Mouse (Mus musculus): ENCODE measurements around the gene Rptor. TPM values are rescaled to one million over a fixed set of nuclear protein-coding genes. Genes with fewer than 3 reads are reported as not detected.

Gene Rptor
- polyA plus RNA-seq, 1 experiment from 2014 or later: 9.0 TPM

DNA sequence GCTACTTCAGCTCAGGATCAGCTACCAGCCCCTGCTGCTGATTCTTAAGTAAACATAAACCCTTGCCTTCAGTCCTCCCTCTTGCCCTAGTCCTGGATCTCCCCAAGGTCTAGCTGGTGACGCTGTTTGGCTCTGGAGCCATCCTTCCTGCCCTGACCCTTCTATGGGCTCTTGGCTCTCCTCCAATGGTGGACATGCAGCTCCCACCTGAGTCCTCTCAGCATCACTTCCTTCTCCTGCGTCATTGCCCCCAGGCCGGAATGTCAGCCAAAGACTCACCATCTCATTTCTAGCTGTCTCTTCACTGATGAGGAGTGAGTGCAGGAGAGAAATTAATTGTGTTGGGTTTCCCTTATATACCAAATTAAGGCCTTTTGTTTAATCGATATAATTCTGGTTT, 165.8 kb downstream of the Rptor start:
- Histone ChIP-seq H3K9me3 (no peaks in the 10 kb centered on the region), H3K27ac (no peak overlapping the region), H3K27me3 (replicated peaks) (no peaks in the 10 kb centered on the region), H3K4me3 (replicated peaks) (no peak overlapping the region), H3K9ac (no peak overlapping the region), H3K4me1 (replicated peaks) (no peaks in the 10 kb centered on the region), H3K4me2 (replicated peaks) (no peak overlapping the region), H3K36me3 (peaks cover 4% of the 10 kb centered on the region; the same call in 1 of the 2 replicates)
- no peak for ATAC-seq
- 87% methylated on average over 4 of the region's 4 CpGs for WGBS

GRCm38 (mm10) chr11:119769666-119770065, 167.0 kb downstream of the Rptor start:
- Histone ChIP-seq H3K9ac (no peak overlapping the region), H3K9me3 (no peaks in the 10 kb centered on the region), H3K36me3 (peaks cover 4% of the 10 kb centered on the region; the same call in 1 of the 2 replicates), H3K4me3 (replicated peaks) (no peak overlapping the region), H3K4me1 (replicated peaks) (no peaks in the 10 kb centered on the region), H3K27me3 (replicated peaks) (no peaks in the 10 kb centered on the region), H3K27ac (no peak overlapping the region), H3K4me2 (replicated peaks) (no peak overlapping the region)
- 60% methylated on average over 4 of the region's 4 CpGs for WGBS
- no peak for ATAC-seq

DNA sequence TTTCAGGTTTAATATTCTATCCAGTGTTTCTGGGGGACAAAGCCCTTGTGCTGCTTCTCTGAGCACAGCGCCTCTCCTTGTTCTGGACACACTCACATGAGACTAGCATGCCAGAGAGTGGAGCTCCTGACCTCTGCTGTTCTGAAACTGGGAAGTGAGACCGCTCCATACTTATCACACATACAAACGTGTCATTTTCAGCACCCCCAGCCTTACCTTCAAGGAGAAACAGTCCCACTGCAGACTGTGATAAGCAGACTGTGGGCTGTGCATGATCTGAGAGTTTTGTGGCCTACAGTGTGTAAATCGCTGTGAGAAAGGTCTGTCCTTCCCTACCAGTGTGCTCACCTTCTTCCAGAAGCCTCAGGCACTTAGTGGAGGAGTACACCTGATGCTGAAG, 168.3 kb downstream of the Rptor start:
- H3K9ac ChIP-seq: no peak overlapping the region
- 89% methylated on average over 4 of the region's 4 CpGs for WGBS
- H3K9me3 ChIP-seq: 0 out of 2 replicates have a peak, but pooled peaks cover 4% of the 10 kb centered on the region
- H3K27me3 ChIP-seq (replicated peaks): no peaks in the 10 kb centered on the region
- H3K4me2 ChIP-seq (replicated peaks): no peak overlapping the region
- H3K4me3 ChIP-seq (replicated peaks): no peak overlapping the region
- no peak for ATAC-seq
- peaks cover 7% of the 10 kb centered on the region for H3K36me3 ChIP-seq
- no peak overlapping the region for H3K27ac ChIP-seq
- no peaks in the 10 kb centered on the region for H3K4me1 ChIP-seq (replicated peaks)

DNA sequence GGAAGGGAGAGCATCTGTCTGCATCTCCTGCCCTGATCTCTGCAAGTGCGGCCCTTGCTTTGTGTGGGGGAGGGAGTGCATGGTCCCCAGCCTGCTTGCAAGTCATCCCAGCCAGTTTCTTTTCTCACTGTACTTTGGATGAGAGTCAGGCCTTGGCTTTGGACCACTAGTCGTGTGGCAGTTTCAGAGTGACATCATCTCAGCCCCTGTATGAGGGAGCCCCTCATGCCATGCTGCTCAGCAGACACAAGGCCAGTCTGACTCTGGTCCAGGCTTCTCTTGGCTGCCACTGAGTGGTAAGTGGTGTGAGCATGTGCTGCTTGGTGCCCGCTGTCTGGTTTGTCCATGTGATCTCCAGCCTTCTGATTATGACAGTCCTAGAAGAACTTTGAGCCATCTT, 170.2 kb downstream of the Rptor start:
- Histone ChIP-seq H3K36me3 (peaks cover 7% of the 10 kb centered on the region), H3K4me1 (replicated peaks) (0 out of 2 replicates have a peak, but pooled peaks cover 3% of the 10 kb centered on the region), H3K4me2 (replicated peaks) (no peak overlapping the region), H3K27ac (no peak overlapping the region), H3K9me3 (0 out of 2 replicates have a peak, but pooled peaks cover 4% of the 10 kb centered on the region), H3K9ac (no peak overlapping the region), H3K27me3 (replicated peaks) (no peaks in the 10 kb centered on the region), H3K4me3 (replicated peaks) (no peak overlapping the region)
- 73% methylated on average over 3 of the region's 3 CpGs for WGBS
- ATAC-seq: no peak

DNA sequence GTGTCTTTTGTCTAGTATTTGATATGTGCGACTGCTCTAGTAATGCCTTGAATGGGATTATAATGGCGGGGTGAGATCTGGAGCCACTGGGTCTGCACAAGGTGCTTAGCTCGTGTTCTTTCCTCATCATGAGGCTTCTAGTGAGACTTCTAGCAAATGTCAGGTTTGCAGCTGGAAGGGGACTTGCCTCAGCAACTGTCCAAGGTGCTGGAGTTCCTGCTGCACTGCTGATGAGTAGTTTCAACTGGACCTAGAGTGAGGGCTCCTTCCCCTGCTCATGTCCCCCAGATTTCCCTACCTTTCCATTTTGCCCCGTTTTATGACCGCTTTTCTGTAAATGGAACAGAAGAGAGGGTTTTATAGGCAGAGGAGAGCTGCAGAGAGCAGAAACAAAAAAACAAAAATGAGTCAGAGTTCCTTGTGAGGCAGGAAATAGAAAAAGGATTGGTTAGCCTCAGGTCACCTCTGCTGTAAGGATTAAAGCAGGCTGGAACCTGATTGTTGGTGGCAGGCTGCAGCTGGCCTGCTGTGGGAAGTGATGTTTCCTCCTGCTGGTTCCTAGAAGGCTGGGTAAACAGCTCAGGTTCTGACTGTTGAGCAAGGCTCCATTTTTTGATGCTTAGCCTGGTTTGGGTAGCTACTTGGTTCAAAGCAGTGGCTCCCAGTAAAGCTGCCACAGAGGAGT, 172.5 kb downstream of the Rptor start:
- Histone ChIP-seq H3K36me3 (peaks cover 7% of the 10 kb centered on the region), H3K9ac (no peak overlapping the region), H3K4me2 (replicated peaks) (no peak overlapping the region), H3K4me1 (replicated peaks) (0 out of 2 replicates have a peak, but pooled peaks cover 3% of the 10 kb centered on the region), H3K4me3 (replicated peaks) (no peak overlapping the region), H3K27me3 (replicated peaks) (no peaks in the 10 kb centered on the region), H3K27ac (no peak overlapping the region), H3K9me3 (0 out of 2 replicates have a peak, but pooled peaks cover 4% of the 10 kb centered on the region)
- no peak for ATAC-seq
- WGBS: 79% methylated on average over 5 of the region's 5 CpGs

DNA sequence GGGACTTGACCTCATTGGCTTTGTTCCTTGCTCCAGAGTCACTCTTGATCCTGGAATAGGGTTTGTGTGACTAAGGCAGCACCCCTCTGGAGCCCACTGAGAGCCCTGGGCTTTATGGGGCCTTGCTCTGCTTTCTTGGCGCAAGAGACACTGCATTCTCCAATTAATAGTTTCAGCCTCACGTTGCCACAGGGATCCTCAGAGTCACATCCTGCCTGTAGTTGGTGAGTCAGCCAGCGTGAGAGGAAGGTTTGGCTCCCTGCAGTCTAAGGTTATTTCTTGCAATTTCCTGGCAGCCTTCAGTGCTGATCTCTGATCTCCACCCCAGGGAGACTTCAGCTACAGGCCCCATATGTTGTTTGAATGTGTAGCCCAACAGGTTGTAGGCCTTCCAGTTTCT, 174.5 kb downstream of the Rptor start:
- Histone ChIP-seq H3K9me3 (0 out of 2 replicates have a peak, but pooled peaks cover 4% of the 10 kb centered on the region), H3K4me1 (replicated peaks) (0 out of 2 replicates have a peak, but pooled peaks cover 3% of the 10 kb centered on the region), H3K27ac (no peak overlapping the region), H3K36me3 (peaks cover 8% of the 10 kb centered on the region), H3K4me2 (replicated peaks) (no peak overlapping the region), H3K4me3 (replicated peaks) (no peak overlapping the region), H3K9ac (no peak overlapping the region), H3K27me3 (replicated peaks) (no peaks in the 10 kb centered on the region)
- no peak for ATAC-seq
- WGBS: 64% methylated on average over 3 of the region's 3 CpGs

DNA sequence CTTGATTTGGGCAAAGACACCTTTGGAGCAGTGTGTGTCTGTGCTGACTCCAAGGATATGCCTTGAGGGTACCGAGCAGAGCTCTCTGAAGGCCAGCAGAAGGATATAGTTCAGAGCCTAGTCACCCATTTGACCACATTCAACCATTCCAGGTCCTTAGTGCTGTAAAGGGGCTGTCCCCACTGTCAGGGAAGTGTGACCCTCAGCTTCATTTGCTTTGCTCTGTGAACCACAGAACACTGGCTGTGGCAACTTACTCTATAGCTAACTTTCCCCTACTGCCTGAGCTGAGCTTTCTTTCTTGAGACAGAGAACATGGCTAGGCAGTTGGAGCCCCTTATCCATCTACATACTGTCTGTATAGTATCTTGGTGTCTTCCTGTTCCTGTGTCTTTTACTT, 175.2 kb downstream of the Rptor start:
- ATAC-seq: no peak
- Histone ChIP-seq H3K9ac (no peak overlapping the region), H3K4me2 (replicated peaks) (no peak overlapping the region), H3K9me3 (0 out of 2 replicates have a peak, but pooled peaks cover 4% of the 10 kb centered on the region), H3K27me3 (replicated peaks) (no peaks in the 10 kb centered on the region), H3K27ac (no peak overlapping the region), H3K36me3 (peaks cover 8% of the 10 kb centered on the region), H3K4me1 (replicated peaks) (0 out of 2 replicates have a peak, but pooled peaks cover 3% of the 10 kb centered on the region), H3K4me3 (replicated peaks) (no peak overlapping the region)
- WGBS: 89% methylated on average over 1 of the region's 1 CpGs

DNA sequence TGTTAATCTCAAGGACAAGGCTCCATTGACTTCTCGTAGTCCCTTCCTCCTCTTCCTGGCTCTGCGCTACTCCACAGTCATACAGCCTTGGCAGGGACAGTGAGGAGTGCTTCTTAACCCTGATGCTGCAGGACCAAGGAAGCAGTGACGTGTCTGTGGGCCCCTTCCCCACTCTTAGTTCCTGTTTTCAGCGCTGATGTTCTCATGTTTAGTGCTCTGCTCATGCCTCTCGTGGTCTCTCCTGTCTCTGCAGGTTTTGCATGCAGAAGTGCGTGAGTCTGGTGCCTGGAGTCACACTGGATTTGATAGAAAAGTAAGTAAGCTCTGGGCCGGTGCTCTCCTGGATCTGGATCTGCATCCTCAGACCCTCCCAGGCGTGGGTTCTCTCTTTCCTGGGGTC, 177.6 kb downstream of the Rptor start:
- H3K27ac ChIP-seq: no peak overlapping the region
- H3K9ac ChIP-seq: no peak overlapping the region
- H3K4me3 ChIP-seq (replicated peaks): no peak overlapping the region
- no peak for ATAC-seq
- no peak overlapping the region for H3K4me2 ChIP-seq (replicated peaks)
- H3K4me1 ChIP-seq (replicated peaks): 0 out of 2 replicates have a peak, but pooled peaks cover 3% of the 10 kb centered on the region
- H3K27me3 ChIP-seq (replicated peaks): no peaks in the 10 kb centered on the region
- 79% methylated on average over 8 of the region's 8 CpGs for WGBS
- H3K36me3 ChIP-seq: peaks cover 8% of the 10 kb centered on the region
- 0 out of 2 replicates have a peak, but pooled peaks cover 2% of the 10 kb centered on the region for H3K9me3 ChIP-seq

DNA sequence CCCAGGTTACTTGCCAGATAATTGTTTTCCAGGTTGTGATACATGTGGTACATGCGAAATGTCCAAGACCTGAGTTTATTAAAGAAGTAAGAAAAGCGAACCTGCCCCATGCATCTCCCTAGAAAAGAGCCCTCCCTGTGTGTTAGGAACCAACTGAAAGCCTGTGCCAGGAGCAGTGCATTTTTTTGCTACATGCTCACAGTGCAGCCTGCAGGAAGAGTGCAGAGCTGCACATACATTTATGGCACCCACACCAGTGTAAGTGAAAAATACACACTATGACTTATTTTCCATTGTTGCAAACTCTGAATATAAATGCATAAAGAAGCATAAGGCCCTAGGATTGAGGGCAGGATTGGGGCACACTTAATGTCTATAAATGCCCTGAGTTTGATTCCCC, 178.5 kb downstream of the Rptor start:
- H3K4me1 ChIP-seq (replicated peaks): 0 out of 2 replicates have a peak, but pooled peaks cover 3% of the 10 kb centered on the region
- WGBS: 88% methylated on average over 2 of the region's 2 CpGs

DNA sequence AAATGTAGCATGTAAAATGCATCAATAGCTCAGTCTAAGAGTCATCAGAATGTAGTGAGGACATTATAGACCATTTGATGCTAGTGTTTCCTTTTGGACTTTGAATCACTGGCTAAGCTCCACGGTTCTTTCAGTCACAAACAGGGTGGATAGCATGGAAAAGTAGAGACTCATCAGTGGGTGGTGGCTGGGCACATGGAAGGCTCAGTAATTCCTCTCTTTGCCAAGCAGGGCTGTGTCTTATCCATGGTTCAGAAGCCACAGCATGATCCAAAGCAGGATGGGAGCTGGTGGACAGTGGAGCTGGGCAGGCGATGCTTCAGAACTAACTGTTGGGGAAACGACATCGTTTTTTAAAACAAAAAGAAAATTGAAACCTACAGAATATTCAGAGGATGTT, 179.0 kb downstream of the Rptor start:
- Histone ChIP-seq H3K4me1 (replicated peaks) (0 out of 2 replicates have a peak, but pooled peaks cover 3% of the 10 kb centered on the region), H3K27ac (no peak overlapping the region), H3K9ac (no peak overlapping the region), H3K36me3 (peaks cover 5% of the 10 kb centered on the region), H3K27me3 (replicated peaks) (no peaks in the 10 kb centered on the region), H3K4me2 (replicated peaks) (no peak overlapping the region), H3K4me3 (replicated peaks) (no peak overlapping the region), H3K9me3 (no peaks in the 10 kb centered on the region)
- WGBS: 91% methylated on average over 4 of the region's 4 CpGs
- ATAC-seq: no peak

More for the DNA sequence above, 178.5 kb downstream of the Rptor start:
- H3K36me3 ChIP-seq: peaks cover 5% of the 10 kb centered on the region
- H3K4me2 ChIP-seq (replicated peaks): no peak overlapping the region
- H3K9me3 ChIP-seq: no peaks in the 10 kb centered on the region
- no peaks in the 10 kb centered on the region for H3K27me3 ChIP-seq (replicated peaks)
- ATAC-seq: no peak
- H3K9ac ChIP-seq: no peak overlapping the region
- no peak overlapping the region for H3K4me3 ChIP-seq (replicated peaks)
- H3K27ac ChIP-seq: no peak overlapping the region

DNA sequence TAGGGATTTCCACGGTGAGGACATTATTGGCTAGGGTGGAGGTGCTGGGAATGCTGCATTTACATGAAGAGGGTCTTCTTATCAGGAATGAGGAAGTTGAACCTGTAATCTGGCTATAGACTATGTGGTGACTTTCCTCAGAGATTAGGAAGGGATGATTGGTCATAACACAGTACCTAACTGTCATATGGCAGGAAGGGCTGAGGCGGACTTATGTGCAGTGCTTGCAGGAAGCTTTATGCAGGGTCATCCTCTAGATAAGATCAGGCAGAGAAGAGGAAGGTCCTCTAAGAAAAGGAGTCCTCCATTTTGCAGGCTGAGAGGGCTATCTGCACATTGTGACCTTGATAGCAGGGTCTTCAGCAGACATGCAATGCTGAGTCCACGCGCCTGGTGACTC, 180.9 kb downstream of the Rptor start:
- Histone ChIP-seq H3K9me3 (no peaks in the 10 kb centered on the region), H3K36me3 (peaks cover 7% of the 10 kb centered on the region), H3K27me3 (replicated peaks) (no peaks in the 10 kb centered on the region), H3K4me2 (replicated peaks) (no peak overlapping the region), H3K9ac (no peak overlapping the region), H3K4me3 (replicated peaks) (no peak overlapping the region), H3K27ac (no peak overlapping the region), H3K4me1 (replicated peaks) (no peaks in the 10 kb centered on the region)
- WGBS: 88% methylated on average over 4 of the region's 4 CpGs
- no peak for ATAC-seq

- H3K27ac ChIP-seq: no peak overlapping the region
- 91% methylated on average over 12 of the region's 12 CpGs for WGBS
- no peak for ATAC-seq
- H3K9me3 ChIP-seq: no peaks in the 10 kb centered on the region
- H3K36me3 ChIP-seq: peaks cover 7% of the 10 kb centered on the region
- H3K9ac ChIP-seq: no peak overlapping the region
- no peaks in the 10 kb centered on the region for H3K4me1 ChIP-seq (replicated peaks)
- H3K4me2 ChIP-seq (replicated peaks): no peak overlapping the region
- H3K27me3 ChIP-seq (replicated peaks): no peaks in the 10 kb centered on the region
- no peak overlapping the region for H3K4me3 ChIP-seq (replicated peaks)
Measured at GRCm38 (mm10) chr11:119784672-119785341, 182.1 kb downstream of the Rptor start.

Data from intestine, embryonic 15.5 days (tissue).